Mouse (Mus musculus) small intestine, adult 10 weeks (tissue): Measurements from ENCODE around the gene Ccdc69. TPM values are rescaled to one million over a fixed set of nuclear protein-coding genes. Genes with fewer than 3 reads are reported as not detected.

Experiments
- polyA plus RNA-seq: library from polyadenylated mRNA; stranded (reverse); fragments of 350-450 nt; fragmentation: Illumina TruSeq; extraction: RNeasy Lipid Tissue Mini Kit (QIAGEN cat#74804); gene quantifications from one replicate; pipeline ENCODE4 v1.2.3, GENCODE M21; 2014; ENCODE audit warnings: low replicate concordance

The Ccdc69 gene
- 2.6 TPM for polyA plus RNA-seq

DNA sequence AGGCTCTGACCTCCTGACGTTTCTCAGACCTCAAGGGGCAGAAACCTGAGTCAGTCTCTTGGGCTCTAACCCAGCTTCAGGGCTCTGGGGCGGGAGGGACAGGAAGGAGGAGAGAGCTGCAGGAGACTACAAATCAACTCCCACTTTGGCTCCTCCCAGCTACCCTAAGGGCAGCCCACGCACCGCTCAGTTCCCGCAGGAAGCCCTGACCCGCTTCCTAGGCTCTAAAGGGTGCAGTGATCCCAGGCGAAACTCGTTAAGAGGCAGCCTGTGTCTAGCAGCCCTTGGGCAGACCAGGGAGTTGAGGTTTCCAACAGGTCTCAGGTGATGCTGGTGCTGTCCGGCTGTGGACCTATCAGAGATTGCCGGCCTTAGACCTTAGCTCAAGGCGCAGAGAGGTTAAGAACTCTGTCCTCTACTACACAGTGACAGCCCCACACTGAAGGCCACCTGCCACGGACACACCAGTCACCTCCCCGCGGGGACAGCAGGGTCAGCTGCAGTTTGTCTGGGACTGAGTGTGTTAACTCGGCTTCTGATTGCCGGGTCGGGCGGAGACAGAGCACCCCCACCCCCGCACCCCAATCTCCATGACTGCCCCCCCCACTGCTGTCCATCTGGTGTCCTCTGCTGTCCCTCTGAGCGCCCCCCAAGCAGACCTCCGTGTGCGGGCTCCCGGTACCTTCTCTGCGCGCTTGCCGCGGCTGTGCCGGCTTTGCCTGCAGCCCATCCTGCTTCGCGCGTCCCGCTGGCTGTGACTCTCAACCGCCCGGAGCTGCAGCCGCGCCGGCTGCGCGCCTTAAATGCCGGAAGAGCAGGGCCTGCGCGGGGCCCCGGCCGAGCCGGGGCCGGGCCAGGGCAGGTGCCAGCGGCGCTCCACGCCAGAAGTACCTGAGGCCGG, at the start of gene Ccdc69:
Ccdc69 (minus strand) TSS at position 801 of the 901 bp plus-strand sequence.

DNA sequence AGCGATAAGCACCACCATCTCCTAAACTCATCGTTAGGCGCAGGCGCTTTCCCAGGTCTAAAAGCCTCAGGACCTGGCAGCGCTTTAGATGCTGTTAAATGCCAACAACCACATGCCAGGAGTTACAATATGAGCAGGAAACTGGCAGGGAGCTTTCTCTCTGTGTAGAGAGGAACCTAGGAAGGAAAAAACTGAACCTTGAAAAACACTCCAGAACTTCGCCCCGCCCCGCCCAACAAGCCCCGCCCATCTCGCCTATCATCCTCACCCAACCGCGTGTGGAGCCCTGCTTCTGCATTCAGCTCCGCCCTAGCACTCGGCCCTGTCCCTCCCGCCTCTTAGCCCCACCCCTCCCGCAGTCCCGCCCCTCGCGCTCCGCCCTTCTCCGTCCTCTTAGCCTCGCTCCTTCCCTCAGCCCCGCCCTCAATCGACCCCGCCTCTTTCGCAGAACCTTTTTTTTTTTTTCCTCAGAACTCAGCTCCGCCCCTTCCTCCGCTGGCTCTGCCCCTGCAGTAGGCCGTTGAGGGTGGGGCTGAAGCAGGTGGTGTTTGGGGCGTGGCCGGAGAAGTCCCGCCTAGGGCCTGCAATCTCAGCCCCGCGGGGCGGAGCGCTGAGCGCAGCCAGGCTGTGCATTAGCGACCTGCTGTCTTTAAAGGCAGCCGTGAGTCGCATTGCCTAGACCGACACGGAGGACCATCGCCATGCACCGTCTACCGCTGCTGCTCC, 19.7 kb upstream of the Ccdc69 start, which contains the start of gene Gm2a:
Gm2a (plus strand) TSS at position 653 of the 726 bp plus-strand sequence.

DNA sequence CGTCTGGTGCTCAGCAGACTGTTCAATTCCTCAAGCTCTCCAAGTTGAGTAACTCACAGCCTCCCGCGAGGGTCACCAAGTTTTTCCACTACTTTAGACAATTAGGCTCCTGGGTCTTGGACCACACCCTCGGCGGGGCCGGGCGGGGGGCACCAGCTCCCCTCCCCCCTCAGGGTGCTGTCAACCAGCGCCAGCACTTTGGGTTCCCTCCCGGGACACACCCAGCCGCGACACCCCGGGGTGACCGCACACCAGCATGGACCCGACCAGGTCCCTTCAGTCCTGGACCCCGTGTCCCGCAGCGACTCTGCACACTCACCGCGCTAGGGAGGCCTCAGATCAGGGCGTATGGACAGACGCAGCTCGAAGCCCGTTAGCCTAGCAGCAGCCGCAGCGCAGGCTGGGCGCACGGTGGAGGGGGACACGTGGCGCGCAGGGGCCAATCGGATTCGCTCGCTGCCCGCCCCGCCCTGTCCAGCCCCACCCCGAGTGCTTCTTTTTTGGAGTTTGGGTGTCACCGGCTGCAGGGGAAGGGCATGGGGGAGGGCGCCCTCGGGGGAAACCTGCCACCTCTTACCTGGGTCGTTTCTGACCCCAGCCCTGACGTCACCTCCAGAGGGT, 44.8 kb downstream of the Ccdc69 start, which contains the start of gene Anxa6:
Anxa6 (minus strand) TSS at position 406 of the 621 bp plus-strand sequence.

Other genes with a start within 250 kb of the Ccdc69 start
- gene Lyrm7, start 217.2 kb downstream of the Ccdc69 start, polyA plus RNA-seq: 18.0 TPM
- gene Hint1, start 211.7 kb downstream of the Ccdc69 start, polyA plus RNA-seq: 260 TPM
- 17.2 TPM for gene Gpx3, start 175.7 kb downstream of the Ccdc69 start, polyA plus RNA-seq
- 1.6 TPM for gene Tnip1, start 115.2 kb downstream of the Ccdc69 start, polyA plus RNA-seq
- gene Anxa6, start 44.7 kb downstream of the Ccdc69 start, polyA plus RNA-seq: 2.8 TPM
- gene Gm2a, start 20.0 kb upstream of the Ccdc69 start, polyA plus RNA-seq: 12.5 TPM
- not detected for gene Slc36a3, start 73.6 kb upstream of the Ccdc69 start, polyA plus RNA-seq
- gene Slc36a2, start 106.9 kb upstream of the Ccdc69 start, polyA plus RNA-seq: 1.4 TPM
- gene Slc36a1, start 126.2 kb upstream of the Ccdc69 start, polyA plus RNA-seq: 18.1 TPM